Mouse (Mus musculus) adrenal gland (tissue): ENCODE results near the gene Foxo3.

Source experiments
- intact Hi-C: fragments of 180-260 bp; cut with DNase I; formaldehyde crosslinking; loops from one replicate; pipeline ENCODE4 v1.15.1; 2025

Gene Foxo3

GRCm38 (mm10) chr10:42134759-42135702, 141.5 kb downstream of the Foxo3 start:
- intact Hi-C loops: no loop called here
